Mouse (Mus musculus): Measurements from ENCODE around the gene Lrrc75a. TPM values are rescaled to one million over a fixed set of nuclear protein-coding genes. Genes with fewer than 3 reads are reported as not detected.

Gene Lrrc75a
- total RNA-seq, 4 experiments from 2014 or later, result 18.8 to 21.2 (median 19.8) TPM

- DNase-seq (ENCODE audit: low spot score in 2 of 2), result no peak
Measured at GRCm38 (mm10) chr11:62645732-62646494, 2.4 kb downstream of the Lrrc75a start.

GRCm38 (mm10) chr11:62645337-62645675 lies 3.0 kb downstream of the Lrrc75a start:
- DNase-seq (ENCODE audit: low spot score in 2 of 2), result no peak

GRCm38 (mm10) chr11:62644602-62645336 lies 3.6 kb downstream of the Lrrc75a start:
- no peak for DNase-seq (ENCODE audit: low spot score in 2 of 2)

GRCm38 (mm10) chr11:62643681-62644363 lies 4.5 kb downstream of the Lrrc75a start:
- no peak for DNase-seq (ENCODE audit: low spot score in 2 of 2)

GRCm38 (mm10) chr11:62643011-62643631 lies 5.2 kb downstream of the Lrrc75a start:
- no peak for DNase-seq (ENCODE audit: low spot score in 2 of 2)

GRCm38 (mm10) chr11:62642023-62642844 lies 6.1 kb downstream of the Lrrc75a start:
- no peak for DNase-seq (ENCODE audit: low spot score in 2 of 2)

GRCm38 (mm10) chr11:62640378-62640777 lies 7.9 kb downstream of the Lrrc75a start:
- no peak for DNase-seq (ENCODE audit: low spot score in 2 of 2)

GRCm38 (mm10) chr11:62638402-62638801 lies 9.9 kb downstream of the Lrrc75a start:
- no peak for DNase-seq (ENCODE audit: low spot score in 2 of 2)

GRCm38 (mm10) chr11:62637806-62638205 lies 10.5 kb downstream of the Lrrc75a start:
- no peak for DNase-seq (ENCODE audit: low spot score in 2 of 2)

GRCm38 (mm10) chr11:62637401-62637800 lies 10.9 kb downstream of the Lrrc75a start:
- no peak for DNase-seq (ENCODE audit: low spot score in 2 of 2)

GRCm38 (mm10) chr11:62636840-62637221 lies 11.5 kb downstream of the Lrrc75a start:
- peak in 1 of 2 experiments; percentile 82 for DNase-seq (ENCODE audit: low spot score in 2 of 2)

- no peak for DNase-seq (ENCODE audit: low spot score in 2 of 2)
Measured at GRCm38 (mm10) chr11:62636105-62636839, 12.1 kb downstream of the Lrrc75a start.

- DNase-seq (ENCODE audit: low spot score in 2 of 2), result no peak
Measured at GRCm38 (mm10) chr11:62635406-62635805, 12.9 kb downstream of the Lrrc75a start.

GRCm38 (mm10) chr11:62631138-62631537 lies 17.2 kb downstream of the Lrrc75a start:
- no peak for DNase-seq (ENCODE audit: low spot score in 2 of 2)

- no peak for DNase-seq (ENCODE audit: low spot score in 2 of 2)
Measured at GRCm38 (mm10) chr11:62630225-62630821, 18.0 kb downstream of the Lrrc75a start.

- DNase-seq (ENCODE audit: low spot score in 2 of 2), result no peak
Measured at GRCm38 (mm10) chr11:62629352-62630224, 18.7 kb downstream of the Lrrc75a start.

GRCm38 (mm10) chr11:62624341-62625291 lies 23.7 kb downstream of the Lrrc75a start:
- DNase-seq (ENCODE audit: low spot score in 2 of 2), result no peak

- DNase-seq (ENCODE audit: low spot score in 2 of 2), result no peak
Measured at GRCm38 (mm10) chr11:62622850-62623249, 25.5 kb downstream of the Lrrc75a start.
